Mouse (Mus musculus) midbrain, postnatal 0 days (tissue): ENCODE measurements around the gene Dynlt1f. TPM values are rescaled to one million over a fixed set of nuclear protein-coding genes. Genes with fewer than 3 reads are reported as not detected.
"Not testable (repeated sequence)": the region's sequence is repeated elsewhere in the genome, so short reads cannot be mapped to it uniquely, and the experiment has no call there.

Source experiments
- ATAC-seq: fragments of 200-750 bp; cut with Nextera tagmentation; 2 replicates; pipeline ENCODE4 v1.8.0; 2017; ENCODE audit warnings: moderate number of reproducible peaks, mild to moderate bottlenecking, moderate TSS enrichment, moderate library complexity; ENCODE audit not compliant: low FRiP score
- DNase-seq: peaks from one replicate; pipeline ENCODE4 v3.0.0-alpha.2; 2015; ENCODE audit warnings: low spot score
- H3K27ac ChIP-seq: fragments of 300-500 bp; sonication (generic); 2 replicates; pipeline ENCODE4 v1.5.1; 2014; ENCODE audit warnings: low read depth, mild to moderate bottlenecking, low read length, mixed read lengths
- H3K27me3 ChIP-seq: fragments of 300-500 bp; sonication (generic); 2 replicates; pipeline ENCODE4 v1.6.1; 2014; ENCODE audit warnings: low read length, control low read depth, mixed read lengths; ENCODE audit not compliant: insufficient read depth
- H3K36me3 ChIP-seq: fragments of 300-500 bp; sonication (generic); 2 replicates; pipeline ENCODE4 v1.6.1; 2014; ENCODE audit warnings: low read length, control low read depth, mixed read lengths; ENCODE audit not compliant: insufficient read depth
- H3K4me1 ChIP-seq: fragments of 300-500 bp; sonication (generic); 2 replicates; pipeline ENCODE4 v1.6.1; 2014; ENCODE audit warnings: mild to moderate bottlenecking, control low read depth, antibody characterized with exemption, low read length, mixed read lengths; ENCODE audit not compliant: insufficient read depth
- H3K4me2 ChIP-seq: fragments of 300-500 bp; sonication (generic); 2 replicates; pipeline ENCODE4 v1.6.1; 2014; ENCODE audit warnings: low read depth, mild to moderate bottlenecking, low read length, mixed read lengths; ENCODE audit not compliant: poor library complexity, severe bottlenecking
- H3K4me3 ChIP-seq: fragments of 300-500 bp; sonication (generic); 2 replicates; pipeline ENCODE4 v1.5.1; 2014; ENCODE audit warnings: low read depth, mild to moderate bottlenecking, low read length, moderate library complexity
- H3K9ac ChIP-seq: fragments of 300-500 bp; sonication (generic); replicated peaks from 2 replicates; pipeline ENCODE4 v1.6.1; 2014; ENCODE audit warnings: mild to moderate bottlenecking, low read length, moderate library complexity, mixed read lengths; ENCODE audit not compliant: poor library complexity, severe bottlenecking
- H3K9me3 ChIP-seq: fragments of 300-500 bp; sonication (generic); 2 replicates; pipeline ENCODE4 v1.6.1; 2016; ENCODE audit warnings: low read length, control low read depth
- WGBS: fragments of 180-500 bp; shearing (Covaris S2); extraction: QIAGEN DNeasy Blood & Tissue Kit; methylation state at CpG from one replicate; pipeline ENCODE4 v1.1.7; 2014; 5-methylcytosine and 5-hydroxymethylcytosine counted together
- polyA plus RNA-seq: library from polyadenylated mRNA; unstranded; fragments of >200 nt; fragmentation: Nextera tagmentation; extraction: Ambion mirVana; gene quantifications from 2 replicates; pipeline ENCODE4 v1.2.1, GENCODE M21; 2015
- total RNA-seq: library from RNA; depleted of rRNA; stranded (reverse); fragments of >200 nt; gene quantifications from 2 replicates; pipeline ENCODE4 v1.2.3, GENCODE M21; 2014

Gene Dynlt1f
- total and polyA plus RNA-seq, 2 experiments from 2014 or later = 140 to 274 TPM

GRCm38 (mm10) chr17:6617689-6618400, 37.9 kb downstream of the Dynlt1f start:
- H3K27ac ChIP-seq, H3K4me3 ChIP-seq, H3K27me3 ChIP-seq, H3K9ac ChIP-seq, H3K9me3 ChIP-seq, H3K36me3 ChIP-seq, H3K4me2 ChIP-seq, DNase-seq, H3K4me1 ChIP-seq: not testable (repeated sequence)
- 78% methylated on average over 7 of the region's 13 CpGs for WGBS
- ATAC-seq = peak; percentile 28; the same call in 1 of the 2 replicates

DNA sequence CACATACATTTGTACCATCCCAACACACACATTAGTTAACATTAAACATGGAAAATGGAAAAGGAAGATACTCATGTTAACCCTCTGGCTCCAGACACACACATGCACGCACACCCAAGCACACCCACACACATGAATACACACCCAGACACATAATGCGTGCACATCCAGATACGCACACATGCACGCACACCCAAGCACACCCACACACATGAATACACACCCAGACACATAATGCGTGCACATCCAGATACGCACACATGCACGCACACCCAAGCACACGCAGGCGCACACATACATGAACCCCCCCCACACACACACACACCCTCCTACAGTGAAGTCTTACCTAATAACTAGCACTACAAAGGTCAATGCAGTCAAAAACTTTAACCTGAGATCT, 39.0 kb downstream of the Dynlt1f start:
- H3K27me3 ChIP-seq, H3K27ac ChIP-seq, H3K9ac ChIP-seq, H3K9me3 ChIP-seq, H3K4me1 ChIP-seq, H3K4me3 ChIP-seq, ATAC-seq, H3K36me3 ChIP-seq, H3K4me2 ChIP-seq, DNase-seq: not testable (repeated sequence)
- 97% methylated on average over 9 of the region's 9 CpGs for WGBS

DNA sequence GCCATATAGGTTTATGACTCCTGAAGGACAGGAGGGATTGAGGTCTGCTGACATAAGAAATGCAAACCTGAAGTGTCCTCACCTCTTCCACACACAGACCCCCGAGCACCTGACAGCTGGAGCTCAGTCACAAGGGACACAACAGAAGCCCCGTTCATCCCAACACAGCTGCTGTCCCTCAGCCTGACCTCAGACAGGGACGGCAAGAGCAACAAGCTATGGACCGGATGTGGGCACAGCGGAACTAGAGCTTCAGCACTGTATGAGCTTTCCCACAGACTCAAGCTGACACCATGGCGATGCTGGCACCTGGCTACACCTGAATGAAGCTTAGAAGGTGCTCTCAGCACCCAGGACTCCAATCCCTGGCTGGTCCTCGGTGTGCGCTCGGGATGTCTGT, 41.4 kb downstream of the Dynlt1f start:
- not testable (repeated sequence) for H3K9ac ChIP-seq, H3K4me1 ChIP-seq, H3K27me3 ChIP-seq, H3K4me2 ChIP-seq, H3K27ac ChIP-seq, ATAC-seq, H3K4me3 ChIP-seq, DNase-seq, H3K36me3 ChIP-seq, H3K9me3 ChIP-seq
- WGBS = 91% methylated on average over 4 of the region's 9 CpGs

DNA sequence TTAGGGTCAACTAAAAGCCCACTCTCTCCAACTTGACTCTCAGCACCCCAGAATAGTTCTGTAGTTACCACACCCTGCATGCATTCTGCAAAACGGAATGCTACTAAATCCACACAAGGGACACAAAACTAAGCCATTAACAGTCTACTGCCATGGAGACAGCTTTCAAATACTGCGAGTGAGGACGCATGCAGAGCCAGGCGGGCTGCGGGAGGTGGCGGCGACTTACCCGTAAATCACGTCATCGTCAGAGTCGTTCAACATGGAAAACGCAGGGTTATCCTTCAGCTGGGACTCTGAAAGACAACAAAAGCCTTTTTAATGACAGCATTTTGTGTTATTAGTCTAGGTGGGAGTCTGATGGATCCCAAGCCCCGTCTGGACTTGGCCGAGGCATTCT, 42.2 kb downstream of the Dynlt1f start:
- H3K27me3 ChIP-seq, ATAC-seq, H3K27ac ChIP-seq, H3K9ac ChIP-seq, H3K4me3 ChIP-seq, H3K36me3 ChIP-seq, H3K4me2 ChIP-seq, H3K9me3 ChIP-seq, DNase-seq, H3K4me1 ChIP-seq: not testable (repeated sequence)
- 92% methylated on average over 11 of the region's 14 CpGs for WGBS

DNA sequence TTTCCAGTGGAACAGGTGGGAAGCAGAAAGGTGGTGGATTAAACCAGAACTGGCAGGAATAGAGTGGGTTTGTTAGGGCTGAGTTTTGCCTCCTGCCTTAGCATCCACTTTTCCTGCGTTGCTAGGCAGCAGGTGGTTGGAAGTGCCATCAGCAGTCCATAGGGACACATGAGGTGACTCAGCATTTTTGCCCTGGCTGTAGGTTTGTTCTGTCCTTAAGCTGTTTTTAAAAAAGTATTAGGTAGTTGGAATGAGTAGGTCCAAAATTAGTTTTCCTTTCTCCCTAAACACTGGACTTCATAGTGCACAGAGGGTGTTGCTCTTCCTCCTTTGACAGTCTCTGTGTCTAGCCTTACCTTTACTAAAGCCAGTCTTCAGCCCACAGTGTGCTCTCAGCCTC, 50.4 kb downstream of the Dynlt1f start:
- H3K9me3 ChIP-seq, H3K36me3 ChIP-seq, H3K4me2 ChIP-seq, H3K27me3 ChIP-seq, H3K27ac ChIP-seq, DNase-seq, H3K4me1 ChIP-seq, H3K4me3 ChIP-seq, ATAC-seq, H3K9ac ChIP-seq: not testable (repeated sequence)
- WGBS = 42% methylated on average over 1 of the region's 1 CpGs

DNA sequence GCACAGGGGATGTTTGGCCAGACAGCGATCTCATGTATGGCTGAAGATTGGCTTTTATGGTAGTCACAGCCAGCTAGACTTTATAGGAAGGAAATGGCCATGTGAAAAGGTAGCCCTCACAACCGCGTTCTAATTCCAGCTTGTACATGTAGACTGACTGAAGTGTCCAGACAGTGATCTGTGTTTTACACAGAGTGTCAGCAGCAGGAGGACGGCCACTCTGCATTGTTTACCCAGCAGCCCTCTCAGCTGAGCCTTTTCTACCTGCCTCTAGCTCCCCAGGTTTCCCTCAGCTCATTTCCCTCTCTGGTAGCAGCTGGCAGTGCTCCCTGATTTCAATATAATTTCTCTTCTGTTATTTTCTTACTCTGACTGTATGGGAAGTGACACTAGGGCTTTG, 53.5 kb downstream of the Dynlt1f start:
- not testable (repeated sequence) for ATAC-seq, H3K4me2 ChIP-seq, H3K9ac ChIP-seq, H3K27ac ChIP-seq, H3K27me3 ChIP-seq, H3K4me1 ChIP-seq, H3K4me3 ChIP-seq, H3K36me3 ChIP-seq, DNase-seq, H3K9me3 ChIP-seq
- 5% methylated on average over 3 of the region's 4 CpGs for WGBS

DNA sequence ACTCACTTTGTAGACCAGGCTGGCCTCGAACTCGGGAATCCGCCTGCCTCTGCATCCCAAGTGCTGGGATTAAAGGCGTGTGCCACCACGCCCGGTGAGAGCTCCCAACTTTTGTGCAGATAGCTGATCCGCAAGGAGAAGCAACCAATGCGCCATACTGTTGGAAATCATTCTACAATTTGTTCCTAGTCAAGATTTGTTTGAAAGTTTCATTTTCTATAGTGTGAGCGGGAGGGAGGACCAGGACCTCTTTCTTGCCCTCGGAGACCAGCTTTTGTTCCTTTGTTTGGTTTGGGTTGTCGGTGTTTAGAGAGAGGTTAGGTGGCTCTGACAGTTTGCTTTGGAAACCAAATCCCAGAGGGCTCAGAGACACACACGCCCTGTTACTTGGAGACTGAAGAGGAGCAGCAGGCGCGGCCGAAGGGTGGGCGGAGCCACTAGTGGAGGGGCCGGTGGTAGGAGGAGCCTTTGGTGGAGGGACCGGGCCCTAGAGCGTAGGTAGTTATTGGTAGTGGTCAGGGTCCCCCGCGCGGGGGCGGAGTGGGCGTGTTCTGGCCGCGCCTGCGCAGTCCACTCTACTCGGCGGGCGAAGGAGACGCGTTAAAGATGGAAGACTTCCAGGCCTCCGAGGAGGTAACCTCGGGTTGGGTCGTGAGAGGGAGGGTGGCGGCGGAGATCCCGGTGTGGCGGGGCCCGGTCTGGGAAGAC, 54.3 kb downstream of the Dynlt1f start, which contains the start of gene Dynlt1c:
TSS of gene Dynlt1c (plus strand) at position 468 of the 708 bp plus-strand sequence.
- ATAC-seq = peak; percentile 92
- Histone ChIP-seq H3K4me2 (peak within 1 kb of the TSS; percentile 24; the same call in 1 of the 2 replicates), H3K4me3 (peak within 1 kb of the TSS; percentile 21)
- not testable (repeated sequence) for H3K4me1 ChIP-seq, H3K36me3 ChIP-seq, H3K9me3 ChIP-seq, H3K27me3 ChIP-seq, H3K9ac ChIP-seq, H3K27ac ChIP-seq
- WGBS = 11% methylated on average over 20 of the region's 40 CpGs
- peak; percentile 90 for DNase-seq

DNA sequence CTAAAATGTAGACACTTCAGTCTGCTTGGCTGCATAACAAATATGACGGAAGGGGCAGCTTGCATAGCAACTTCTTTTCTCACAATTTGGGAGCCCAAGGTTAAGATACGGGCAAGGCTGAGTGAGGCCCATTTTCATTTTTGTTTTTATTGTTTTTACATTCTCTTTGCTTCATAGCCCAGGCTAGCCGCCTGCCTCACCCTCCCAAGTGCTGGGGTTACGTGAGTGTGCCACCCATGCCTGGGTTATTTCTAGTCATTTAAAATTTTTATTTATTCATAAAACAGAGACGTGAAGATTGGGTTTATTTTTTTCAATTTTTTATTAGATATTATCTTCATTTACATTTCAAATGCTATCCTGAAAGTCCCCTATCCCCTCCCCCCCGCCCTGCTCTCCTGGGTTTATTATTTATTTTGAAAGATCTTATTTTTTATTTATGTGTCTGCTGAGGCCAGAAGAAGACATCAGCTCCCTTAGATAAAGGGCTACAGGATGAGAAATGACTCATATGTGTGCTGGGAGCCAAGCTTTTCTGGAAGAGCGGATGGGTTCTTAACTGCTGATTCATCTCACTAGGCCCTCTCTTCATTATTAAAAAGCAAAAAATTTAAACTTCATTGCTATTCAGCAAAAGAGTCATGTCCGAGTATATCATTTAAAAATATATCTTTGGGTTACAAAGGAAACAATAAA, 55.3 kb downstream of the Dynlt1f start:
- H3K9ac ChIP-seq, H3K27me3 ChIP-seq, ATAC-seq, H3K4me2 ChIP-seq, H3K4me3 ChIP-seq, H3K36me3 ChIP-seq, DNase-seq, H3K9me3 ChIP-seq, H3K27ac ChIP-seq, H3K4me1 ChIP-seq: not testable (repeated sequence)
- WGBS = 84% methylated on average over 5 of the region's 8 CpGs
